Mouse (Mus musculus) ZHBTc4 (cell line): ENCODE results near the gene Cnbp.

Source experiments
- DNase-seq: peaks from one replicate; pipeline ENCODE4 v3.0.0-alpha.2; 2011; ENCODE audit warnings: low read depth, low spot score

Cnbp gene

DNA sequence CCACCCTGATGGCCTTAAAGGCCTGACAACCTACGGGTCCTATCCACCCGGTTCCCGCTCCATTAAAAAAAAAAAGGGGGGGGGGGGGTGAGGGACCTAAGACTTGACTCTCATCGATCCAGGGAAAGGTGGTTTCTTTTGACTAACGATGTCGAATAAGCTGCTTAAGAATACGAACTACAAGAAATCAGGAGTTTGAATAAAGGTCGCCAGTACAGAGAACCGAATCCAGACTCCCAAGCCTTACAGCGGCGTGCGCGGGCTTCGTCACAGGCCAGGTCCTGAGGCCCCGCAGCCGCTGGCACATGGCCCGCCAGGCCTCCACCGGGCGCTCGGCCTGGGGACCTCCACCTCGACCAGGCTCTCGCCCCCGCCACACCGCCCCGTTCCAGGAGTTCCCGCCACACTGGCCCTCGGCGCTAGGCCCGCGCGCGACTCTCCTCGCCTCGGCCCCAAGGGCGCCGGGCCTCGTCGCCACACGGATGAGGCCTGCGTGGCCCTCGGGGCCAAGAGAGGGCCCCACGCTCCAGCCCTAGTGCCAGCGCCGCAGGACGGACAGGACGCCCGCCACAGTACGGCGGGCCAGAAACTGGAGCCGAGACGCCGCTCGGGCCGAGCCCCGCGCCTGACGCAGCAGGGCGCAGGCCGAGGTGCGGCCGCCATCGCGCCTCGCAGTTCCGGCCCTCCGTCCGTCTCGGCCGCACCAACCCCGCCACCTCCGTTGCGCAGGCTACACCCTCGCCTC is 579 bp downstream of the Cnbp start:
- peak; percentile 68 for DNase-seq

DNA sequence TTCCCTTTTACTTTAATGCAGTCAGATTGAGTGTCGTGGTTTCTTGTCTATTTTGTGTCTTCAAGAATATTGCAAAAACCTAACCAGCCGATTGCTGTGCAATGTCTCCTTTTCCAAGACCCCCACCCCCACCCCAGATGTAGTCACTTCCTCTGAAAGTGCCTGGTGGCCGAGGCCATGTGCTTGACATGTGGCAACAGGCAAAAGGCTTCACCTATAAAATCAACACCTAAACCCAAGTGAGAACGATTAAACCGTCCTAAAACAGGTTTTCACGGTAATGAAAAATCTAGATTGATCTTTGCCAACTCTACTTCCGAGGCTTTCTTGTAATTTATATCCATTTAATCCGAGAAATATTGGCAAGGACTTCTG is 1.1 kb downstream of the Cnbp start:
- peak; percentile 71 for DNase-seq

DNA sequence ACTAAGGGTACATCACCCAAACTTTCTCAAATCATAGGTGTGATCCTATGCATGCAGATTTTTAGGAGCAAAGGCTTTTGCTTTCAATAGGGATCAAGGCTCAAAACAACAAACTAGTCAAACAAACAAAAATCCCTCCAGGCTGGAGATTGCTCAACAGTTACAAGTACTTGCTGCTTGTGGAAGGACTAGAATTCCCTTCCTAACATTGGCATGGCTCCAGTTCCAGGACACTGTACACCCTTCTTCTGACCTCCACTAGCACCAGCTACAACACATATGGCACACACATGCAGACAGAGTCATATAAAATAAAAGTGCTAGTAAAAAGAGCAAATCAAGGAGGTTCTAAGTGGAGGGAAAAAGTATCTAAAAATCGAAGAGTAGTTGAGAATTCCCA is 4.1 kb downstream of the Cnbp start:
- no peak for DNase-seq

- DNase-seq: no peak
These were observed 5.7 kb downstream of the Cnbp start for GRCm38 (mm10) chr6:87845031-87845695.

- DNase-seq: peak; percentile 77
These were observed 8.7 kb downstream of the Cnbp start for GRCm38 (mm10) chr6:87842254-87842653.

DNA sequence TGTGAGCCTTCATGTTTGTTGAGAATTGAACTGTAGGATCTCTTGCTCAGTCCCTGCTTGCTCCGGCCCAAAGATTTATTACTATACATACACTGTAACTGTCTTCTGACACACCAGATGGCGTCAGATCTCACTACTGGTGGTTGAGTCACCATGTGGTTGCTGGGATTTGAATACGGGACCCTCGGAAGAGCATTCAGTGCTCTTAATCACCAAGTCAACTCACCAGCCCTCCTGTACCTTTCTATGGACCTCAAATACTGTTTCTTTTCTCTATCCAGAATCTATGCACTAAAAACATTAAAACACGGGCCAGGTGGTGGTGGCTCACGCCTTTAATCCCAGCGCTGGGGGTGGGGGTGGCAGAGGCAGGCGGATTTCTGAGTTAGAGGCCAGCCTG is 9.3 kb downstream of the Cnbp start:
- DNase-seq: no peak

GRCm38 (mm10) chr6:87839797-87840341 is 11.0 kb downstream of the Cnbp start:
- DNase-seq: no peak

DNA sequence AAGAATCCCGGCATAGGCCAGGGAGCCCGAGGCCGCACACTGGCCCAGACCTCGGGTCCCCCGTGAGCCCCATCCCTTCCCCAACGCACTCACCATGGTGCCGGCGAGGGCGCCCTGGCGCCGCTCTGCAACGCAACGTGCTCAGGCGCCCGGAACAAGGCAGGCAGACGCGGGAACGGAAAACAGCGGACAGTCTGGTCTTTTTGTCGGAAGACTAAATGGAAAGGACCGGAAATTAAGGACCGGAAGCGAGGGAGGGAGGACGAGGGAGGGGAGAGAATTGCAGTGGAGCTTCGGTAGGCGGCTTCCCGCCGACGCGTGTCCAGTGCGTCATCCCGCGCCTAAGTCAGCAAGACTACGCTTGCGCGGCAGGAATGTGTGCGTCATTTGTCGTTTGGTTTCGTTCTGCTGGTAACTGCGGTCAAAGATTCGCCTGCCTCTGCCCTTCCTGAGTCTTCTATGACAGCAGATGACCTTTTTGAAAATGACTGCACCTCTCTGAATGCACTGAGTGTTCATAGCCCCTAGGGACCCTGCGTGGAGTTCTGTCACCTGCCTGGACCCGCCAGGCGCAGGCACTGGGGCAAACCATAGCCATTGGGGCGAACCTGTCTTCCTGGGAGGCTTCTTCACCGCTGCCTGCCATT is 12.2 kb downstream of the Cnbp start, which contains the start of gene Isy1:
Gene Isy1 (minus strand): TSS at position 248 of the 647 bp plus-strand sequence.
- peak; percentile 98 for DNase-seq

- no peak for DNase-seq
These were observed 15.2 kb downstream of the Cnbp start, which contains the start of gene Gm45140 for GRCm38 (mm10) chr6:87835695-87836094. Gene Gm45140, minus strand, starts transcription at chr6:87835795.

- DNase-seq: no peak
These were observed 30.5 kb downstream of the Cnbp start for GRCm38 (mm10) chr6:87820366-87820765.

DNA sequence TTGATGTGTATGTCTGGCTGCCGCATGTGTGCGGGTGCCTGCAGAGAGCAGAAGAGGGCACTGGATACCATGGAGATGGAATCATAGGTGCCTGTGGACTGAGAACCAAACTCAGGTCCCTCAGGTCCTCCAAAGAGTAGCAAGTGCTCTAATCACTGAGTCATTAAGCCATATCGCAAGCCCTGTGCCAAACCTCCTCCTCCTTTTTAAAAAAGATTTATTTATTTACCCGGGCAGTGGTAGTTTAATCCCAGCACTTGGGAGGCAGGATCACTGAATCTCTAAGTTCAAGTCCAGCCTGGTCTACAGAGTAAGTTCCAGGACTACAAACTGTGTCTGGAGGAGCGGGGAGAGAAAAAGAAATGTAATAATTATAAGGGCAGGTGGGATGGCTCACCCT is 36.4 kb downstream of the Cnbp start:
- no peak for DNase-seq

DNA sequence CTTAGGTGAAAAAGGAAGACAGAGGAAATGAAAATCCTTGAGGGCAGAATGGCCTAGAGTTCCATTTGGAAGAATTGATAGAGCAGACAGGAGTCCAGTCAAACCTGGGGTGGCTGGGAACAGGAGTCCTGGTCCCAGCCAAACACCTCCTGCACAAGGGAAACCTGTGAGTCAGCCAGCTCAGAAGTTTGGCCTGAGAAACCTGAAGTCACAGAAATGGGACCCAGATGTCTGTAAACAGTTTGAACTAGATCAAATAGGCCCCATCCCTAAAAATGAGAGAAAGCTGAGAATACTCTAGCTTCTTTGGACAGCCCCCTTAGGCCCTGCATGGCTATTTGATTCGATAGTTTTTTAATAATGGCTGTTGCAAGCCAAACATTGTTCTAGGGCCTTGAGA is 38.2 kb downstream of the Cnbp start:
- DNase-seq: no peak

GRCm38 (mm10) chr6:87811675-87812338 is 39.1 kb downstream of the Cnbp start, which contains the start of gene Rab43:
Gene Rab43, minus strand, starts transcription at chr6:87812164.
- DNase-seq: peak; percentile 97

DNA sequence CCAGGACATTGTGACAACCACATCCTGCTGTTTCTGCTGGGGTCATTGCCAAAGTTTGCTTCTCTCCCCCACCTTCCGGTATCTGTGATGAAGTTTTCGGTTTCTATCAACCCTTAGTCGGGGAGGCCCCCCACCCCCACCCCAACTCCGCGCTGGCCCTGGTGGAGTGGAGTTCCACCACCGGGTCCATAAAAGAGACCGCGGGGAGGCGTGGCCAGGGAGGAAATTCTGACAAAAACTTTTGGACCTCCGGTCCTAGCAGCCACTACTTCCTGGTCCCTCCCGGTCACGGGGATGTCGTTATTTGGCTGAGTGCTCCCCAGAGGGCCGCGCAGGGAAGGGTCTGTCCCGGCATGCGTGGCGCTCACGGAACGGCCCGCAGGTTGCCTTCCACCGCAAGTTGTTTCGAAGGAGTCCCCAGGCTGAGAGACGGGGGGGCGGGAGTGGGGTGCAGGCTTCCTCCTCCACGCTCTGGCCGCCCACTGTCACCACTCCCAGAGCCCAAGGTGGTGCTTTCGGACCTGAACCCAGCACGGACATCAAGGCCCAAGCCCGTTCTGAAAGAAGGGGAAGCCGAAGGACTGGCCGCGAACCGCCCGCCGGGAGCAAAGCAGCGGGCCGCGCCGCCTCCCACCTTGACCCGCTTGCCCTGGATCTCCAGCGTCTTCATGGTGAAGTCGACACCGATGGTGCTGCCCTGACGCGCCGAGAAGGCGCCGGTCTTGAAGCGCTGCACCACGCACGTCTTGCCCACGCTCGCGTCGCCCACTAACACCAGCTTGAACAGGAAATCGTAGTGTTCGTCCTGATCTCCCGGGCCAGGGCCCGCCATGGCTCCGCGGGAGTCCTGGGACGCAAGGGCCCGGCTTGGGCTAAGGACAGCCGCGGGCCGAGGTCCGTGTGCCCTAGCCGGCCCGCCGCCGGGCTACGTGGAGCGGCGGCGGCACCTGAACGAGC is 39.9 kb downstream of the Cnbp start:
- peak; percentile 66 for DNase-seq

- DNase-seq: no peak
These were observed 40.6 kb downstream of the Cnbp start for GRCm38 (mm10) chr6:87810311-87810710.

GRCm38 (mm10) chr6:87809651-87810161 is 41.2 kb downstream of the Cnbp start:
- DNase-seq: no peak

DNA sequence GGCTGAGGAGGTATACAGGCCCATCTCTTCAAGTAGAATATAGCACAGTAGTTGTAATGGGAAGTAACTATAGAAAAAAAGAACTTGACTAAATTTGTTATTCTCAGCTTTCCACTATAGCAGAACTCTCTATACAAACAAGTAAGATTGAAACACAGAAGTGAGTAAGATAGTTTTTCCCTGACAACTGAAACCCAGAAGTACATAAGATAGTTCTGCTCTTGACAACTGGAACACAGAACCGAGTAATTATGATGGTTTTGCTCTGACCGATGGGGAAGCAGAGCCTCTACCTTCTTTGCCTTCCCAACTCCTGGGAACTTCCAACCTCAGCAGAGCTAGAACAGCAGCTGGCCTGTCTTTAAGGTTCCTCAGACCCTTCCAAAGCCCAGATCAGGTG is 41.8 kb downstream of the Cnbp start:
- no peak for DNase-seq

DNA sequence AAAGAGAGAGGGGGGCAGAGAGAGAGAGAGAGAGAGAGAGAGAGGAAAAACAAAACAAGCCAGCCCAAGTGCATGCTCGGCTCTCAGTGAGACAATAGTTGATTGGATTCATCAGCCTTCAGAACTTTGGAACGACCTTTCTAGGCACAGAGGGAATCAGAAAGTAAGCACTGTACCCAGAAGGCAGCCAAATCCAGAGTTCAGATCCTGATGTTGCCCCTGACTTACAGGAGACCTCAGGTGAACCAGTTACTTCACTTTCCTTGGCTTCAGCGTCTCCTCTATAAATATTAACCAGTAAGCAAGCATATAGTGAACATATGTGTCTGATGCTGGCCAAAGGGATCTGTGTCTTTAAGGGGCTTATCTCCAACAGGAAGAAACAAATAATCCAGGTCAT is 42.4 kb downstream of the Cnbp start:
- no peak for DNase-seq

DNA sequence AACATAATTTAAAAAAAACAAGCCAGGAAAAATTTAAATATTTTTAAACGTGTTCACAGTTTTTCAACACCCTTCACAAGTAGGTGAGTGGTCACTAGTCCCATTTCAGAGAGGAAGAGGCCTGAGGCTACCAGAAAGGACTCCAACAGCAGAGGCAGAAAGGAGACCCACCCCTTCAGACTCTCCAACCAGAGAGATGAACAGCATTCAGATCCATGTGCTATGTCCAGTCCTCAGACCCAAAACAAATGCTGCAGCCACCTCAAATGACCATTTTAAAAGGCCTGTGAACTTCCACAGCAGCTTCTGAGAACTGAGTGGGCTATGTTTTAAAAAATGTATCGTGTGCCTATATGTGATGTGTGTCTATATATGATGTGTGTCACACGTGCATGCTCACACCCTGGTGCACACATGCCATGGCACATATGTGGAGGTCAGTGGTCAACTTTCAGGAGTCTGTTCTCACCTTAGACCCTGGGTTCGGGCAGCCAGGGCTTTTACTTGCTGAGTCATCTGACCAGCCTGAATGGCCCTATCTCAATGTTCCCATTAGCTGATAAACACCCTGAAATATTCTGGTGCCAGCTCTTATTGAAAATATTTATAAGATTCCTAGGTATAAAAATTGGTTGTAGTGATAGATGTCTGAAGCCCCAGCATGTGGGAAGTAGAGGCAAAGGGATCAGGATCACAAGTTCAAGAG is 43.0 kb downstream of the Cnbp start:
- DNase-seq: no peak

DNA sequence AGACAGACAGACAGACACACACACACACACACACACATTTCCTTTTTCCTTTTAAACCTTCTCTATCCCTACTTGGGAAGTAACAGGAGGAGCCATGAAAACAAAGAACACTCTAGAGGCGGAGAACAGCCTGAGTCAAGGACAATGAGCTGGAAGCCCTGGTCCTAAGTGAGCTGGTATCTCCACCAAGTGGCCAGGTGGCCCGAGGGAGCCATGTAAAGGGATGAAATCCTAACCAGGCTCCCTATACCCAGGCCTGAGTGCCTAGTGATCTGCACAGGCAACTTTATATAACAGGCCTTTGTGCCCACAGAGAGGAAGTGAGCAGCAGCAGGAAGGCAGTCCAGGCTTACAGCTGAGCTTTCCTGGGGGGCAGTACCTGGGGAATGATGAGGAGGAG is 44.0 kb downstream of the Cnbp start:
- no peak for DNase-seq
